Mouse (Mus musculus) embryo, embryonic 10 days (tissue): ENCODE results near the gene Iqgap3.

ENCODE experiments used
- DNase-seq: peaks from one replicate; pipeline ENCODE4 v3.0.0-alpha.2; 2015; ENCODE audit warnings: low spot score

Iqgap3 gene

DNA sequence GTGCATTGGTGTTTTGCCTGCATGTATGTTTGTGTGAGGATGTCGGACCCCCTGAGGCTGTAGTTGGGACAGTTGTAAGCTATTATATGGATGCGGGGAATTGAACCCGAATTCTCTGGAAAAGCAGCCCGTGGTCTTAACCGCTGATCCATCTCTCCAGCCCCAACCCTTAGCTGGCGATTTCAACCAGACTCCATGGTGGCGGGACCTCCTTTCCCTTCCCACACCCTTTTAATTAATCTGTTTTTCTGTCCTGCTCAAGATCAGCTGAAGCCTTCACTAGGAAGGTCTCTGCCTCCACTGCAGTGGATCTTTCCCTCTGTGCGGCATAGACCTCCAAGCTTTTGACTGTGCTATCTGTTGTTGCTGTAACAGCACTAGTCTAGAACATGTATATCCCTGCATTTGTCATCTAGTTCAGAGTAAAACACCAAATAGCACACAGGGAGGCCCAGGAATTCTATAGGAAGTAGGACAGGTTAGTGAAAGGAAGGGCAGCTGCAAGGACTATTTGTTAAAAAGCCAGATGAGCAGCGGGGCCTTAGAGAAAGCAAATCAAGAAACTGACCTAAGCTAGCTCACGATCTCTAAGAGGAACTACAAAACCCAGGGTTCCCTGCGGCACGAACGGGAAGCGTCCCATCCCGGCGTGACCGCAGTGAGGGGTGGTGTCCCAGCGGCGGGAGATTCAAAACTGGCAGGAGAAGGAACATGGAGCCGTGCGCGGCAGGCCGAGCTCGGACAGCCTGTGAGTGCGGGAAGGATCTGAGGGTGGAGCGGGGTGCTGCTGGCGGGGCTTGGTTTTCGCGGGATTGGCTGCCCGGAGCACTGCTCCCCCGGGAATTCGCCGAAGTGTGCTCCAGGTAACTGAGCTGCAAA lies at the start of gene Iqgap3:
Gene Iqgap3, plus strand, starts transcription at position 627 of the 879 bp plus-strand sequence.
- DNase-seq: peak; percentile 96

- DNase-seq: no peak
Measured at GRCm38 (mm10) chr3:88033506-88033905, 48.3 kb upstream of the Iqgap3 start.

GRCm38 (mm10) chr3:88035561-88036293 lies 46.0 kb upstream of the Iqgap3 start:
- DNase-seq: no peak

DNA sequence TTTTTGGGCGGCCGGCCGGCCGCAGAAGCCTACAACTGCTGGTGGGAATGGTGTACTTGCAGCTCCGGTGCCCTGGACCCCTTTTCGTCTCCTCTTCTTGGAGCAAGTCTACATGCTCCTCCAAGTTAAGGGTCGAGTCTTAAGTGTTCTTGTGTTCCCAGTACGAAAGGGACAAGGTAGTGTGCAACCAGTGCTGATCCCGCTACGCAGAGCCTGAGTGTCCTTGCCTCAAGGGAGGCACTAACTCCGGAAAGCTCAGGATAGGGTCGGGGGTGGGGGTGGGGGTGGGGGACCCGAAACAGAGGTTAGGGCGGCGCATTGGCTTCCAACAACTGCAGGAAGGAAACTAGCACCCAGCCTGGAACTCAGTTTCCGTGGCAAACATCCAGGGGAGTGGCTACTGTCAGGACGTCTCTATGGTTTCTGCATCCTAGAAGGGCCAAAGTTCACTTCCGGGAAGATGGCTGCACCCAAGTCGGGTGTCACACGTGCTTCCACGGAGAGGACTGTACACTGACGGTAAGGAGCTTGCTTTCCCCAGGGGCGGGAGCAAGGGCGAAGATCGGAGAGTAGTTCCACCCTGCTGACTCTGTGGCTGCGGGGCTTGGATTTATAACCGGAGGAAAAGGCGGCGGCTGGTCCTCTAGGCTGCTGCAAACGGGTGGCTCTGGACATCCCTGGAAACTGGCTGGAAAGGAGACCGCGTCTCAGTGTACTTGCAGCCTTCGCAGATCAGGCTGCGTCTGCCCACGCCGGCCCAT lies 38.9 kb upstream of the Iqgap3 start, which contains the start of gene Gpatch4:
Gene Gpatch4, plus strand, starts transcription at position 448 of the 761 bp plus-strand sequence.
- peak; percentile 97 for DNase-seq

DNA sequence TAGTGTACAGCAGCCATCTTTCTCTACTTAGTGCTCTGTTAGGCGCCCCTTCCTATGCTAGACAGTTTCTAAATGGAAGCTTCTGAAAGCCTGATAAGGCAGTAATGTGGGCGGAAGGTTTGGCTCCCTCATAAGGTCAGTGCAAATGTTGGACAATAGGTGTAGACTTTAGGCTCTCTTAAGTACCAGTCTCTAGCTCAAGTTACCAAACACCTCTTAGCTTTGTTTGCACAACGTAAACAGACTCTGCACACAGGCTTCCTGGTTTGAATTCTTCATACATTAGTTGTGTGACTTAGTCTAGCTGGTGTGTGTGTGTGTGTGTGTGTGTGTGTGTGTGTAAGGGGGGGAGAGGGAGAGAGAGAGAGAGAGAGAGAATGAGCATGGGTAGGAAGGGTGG lies 32.2 kb upstream of the Iqgap3 start:
- no peak for DNase-seq

DNA sequence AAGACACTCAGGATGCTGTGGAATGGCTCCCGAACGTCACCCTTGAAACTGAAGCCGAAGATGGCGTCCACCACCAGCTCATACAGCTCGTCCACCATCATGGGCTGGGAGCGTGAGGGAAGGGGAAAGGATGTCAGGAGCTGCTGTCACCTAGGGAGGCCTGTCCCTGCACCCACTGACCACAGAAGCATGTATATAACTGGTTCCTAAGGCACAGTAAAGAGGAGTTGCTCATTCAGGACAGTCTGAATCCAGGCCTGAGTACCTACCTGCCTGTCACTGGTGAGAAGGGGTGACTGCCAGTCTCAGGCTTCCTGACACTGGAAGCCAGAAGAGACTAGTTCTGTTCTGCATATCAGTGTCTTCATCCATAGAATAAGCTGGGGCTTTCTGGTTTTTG lies 24.7 kb upstream of the Iqgap3 start:
- DNase-seq: no peak

- peak; percentile 95 for DNase-seq
Measured at GRCm38 (mm10) chr3:88057902-88058696, 23.7 kb upstream of the Iqgap3 start, which contains the start of gene Naxe. Gene Naxe (minus strand): TSS chr3:88058495.

DNA sequence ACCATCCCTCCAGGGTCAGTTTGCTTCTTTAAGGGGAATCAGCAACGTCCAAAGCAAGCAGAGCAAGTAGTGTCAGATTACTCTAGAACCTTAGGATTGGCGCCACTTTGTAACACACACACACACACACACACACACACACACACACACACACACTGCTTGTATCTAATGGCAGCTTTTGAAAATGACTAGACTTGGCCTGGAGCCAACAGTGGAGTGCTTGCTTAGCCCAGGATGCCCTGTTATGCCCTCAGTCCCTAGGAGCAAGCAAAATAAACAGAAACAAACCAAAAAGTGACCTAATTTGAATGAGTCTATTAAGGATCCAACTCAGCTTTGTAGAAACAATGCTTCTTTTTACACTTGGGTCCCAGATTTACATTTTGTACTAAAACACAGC lies 13.4 kb upstream of the Iqgap3 start:
- DNase-seq: no peak

- DNase-seq: peak; percentile 76
Measured at GRCm38 (mm10) chr3:88071783-88072182, 10.0 kb upstream of the Iqgap3 start.

- DNase-seq: no peak
Measured at GRCm38 (mm10) chr3:88073631-88074030, 8.1 kb upstream of the Iqgap3 start.

GRCm38 (mm10) chr3:88074351-88074750 lies 7.4 kb upstream of the Iqgap3 start:
- DNase-seq: no peak

- no peak for DNase-seq
Measured at GRCm38 (mm10) chr3:88074766-88075165, 7.0 kb upstream of the Iqgap3 start.

DNA sequence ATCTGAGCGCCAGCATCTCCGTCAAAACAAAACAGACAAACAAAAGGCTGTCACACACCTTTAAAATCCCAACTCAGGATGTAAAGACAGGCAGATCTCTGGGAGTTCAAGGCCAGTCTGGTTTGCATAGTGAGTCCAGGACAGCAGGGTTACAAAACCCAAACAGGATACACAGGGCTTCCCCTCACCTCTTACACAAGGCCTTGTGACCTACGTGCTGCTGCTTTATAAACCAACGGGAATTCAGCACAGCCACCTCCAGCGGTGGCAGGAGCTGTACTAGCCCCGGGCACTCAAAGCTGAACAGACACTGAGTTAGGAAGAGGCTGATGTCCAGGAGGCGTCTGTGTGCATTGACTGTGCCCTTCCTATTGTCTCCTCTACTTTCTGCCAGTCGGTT lies 4.3 kb upstream of the Iqgap3 start:
- no peak for DNase-seq

GRCm38 (mm10) chr3:88078204-88078603 lies 3.6 kb upstream of the Iqgap3 start, which contains the start of gene Ttc24:
Gene Ttc24 (minus strand): TSS chr3:88078304.
- no peak for DNase-seq

GRCm38 (mm10) chr3:88082224-88082618 lies 450 bp downstream of the Iqgap3 start:
- DNase-seq: peak; percentile 18

DNA sequence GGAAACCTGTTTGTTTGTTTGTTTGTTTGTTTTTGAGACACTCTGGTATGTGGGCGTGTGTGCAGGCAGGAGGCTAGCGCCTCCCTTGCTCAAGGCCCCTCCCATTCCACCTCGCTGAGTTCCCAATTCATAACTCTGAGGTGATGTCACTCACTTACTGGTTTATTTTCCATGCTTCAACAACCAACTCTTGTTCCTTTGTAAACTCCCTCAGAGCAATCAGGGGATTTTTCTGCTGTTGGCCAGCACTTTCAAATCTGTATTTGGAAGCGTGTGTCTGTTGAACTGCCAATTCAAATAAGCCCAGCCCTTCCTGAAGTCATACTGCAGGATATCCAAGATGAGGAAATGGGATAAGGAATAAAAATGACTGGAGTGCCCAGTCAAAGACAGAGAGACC lies 892 bp downstream of the Iqgap3 start:
- DNase-seq: peak; percentile 15

- no peak for DNase-seq
Measured at GRCm38 (mm10) chr3:88084001-88084400, 2.2 kb downstream of the Iqgap3 start.

GRCm38 (mm10) chr3:88085459-88085858 lies 3.7 kb downstream of the Iqgap3 start:
- DNase-seq: no peak

DNA sequence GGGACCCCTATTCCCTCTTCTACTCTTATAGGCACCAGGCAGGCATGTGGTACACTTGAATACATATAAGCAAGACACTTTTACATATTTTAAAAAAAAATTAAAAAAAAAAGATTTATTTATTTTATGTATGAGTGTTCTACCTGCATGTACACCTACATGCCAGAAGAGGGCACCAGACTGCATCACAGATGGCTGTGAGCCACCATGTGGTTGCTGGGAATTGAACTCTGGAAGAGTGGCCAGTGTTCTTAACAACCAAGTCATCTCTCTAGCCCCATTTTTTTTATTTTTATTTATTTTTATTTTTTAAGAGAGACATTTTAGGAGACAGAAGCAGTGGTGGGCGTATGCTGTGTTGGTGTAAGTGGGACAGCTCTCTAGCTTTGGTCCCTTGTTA lies 5.9 kb downstream of the Iqgap3 start:
- DNase-seq: peak; percentile 76

- no peak for DNase-seq
Measured at GRCm38 (mm10) chr3:88090106-88090505, 8.3 kb downstream of the Iqgap3 start.

GRCm38 (mm10) chr3:88090616-88091015 lies 8.8 kb downstream of the Iqgap3 start:
- DNase-seq: no peak
